11 mouse cellular contexts compared by ENCODE assay signal in genomic region chr13:107837206-107837952, GRCm38 (mm10).
A peak's percentile ranks its signal among the peaks of the same experiment; 100 is the strongest.
DNase-seq lines count a peak whose midpoint lies in the region; ATAC-seq lines count a peak whose summit lies in the region.
"Had no signal": no experiment of that assay in that cellular context is flagged by ENCODE, and none has a peak within 500 bp of the region (broad histone marks: within the 10 kb centered on the region; RNA-seq: fewer than 3 reads in every experiment).

No protein-coding gene starts in this region.

- no peaks in the 10 kb centered on the region for H3K27me3 ChIP-seq in heart, embryonic 13.5 days (replicated peaks)
- H3K27me3 ChIP-seq: limb, embryonic 12.5 days had no signal

- no peak overlapping the region for H3K9ac ChIP-seq in heart, embryonic 13.5 days
- H3K9ac ChIP-seq: limb, embryonic 12.5 days had no signal

- no peak overlapping the region for H3K4me3 ChIP-seq in heart, embryonic 13.5 days
- H3K4me3 ChIP-seq: limb, embryonic 12.5 days; myocyte had no signal

- no peak for DNase-seq in heart, postnatal 14 days
- peak; percentile 53 for DNase-seq in CD4-positive, CD25-positive, alpha-beta regulatory T cell, adult 2 months (ENCODE audit: low read depth, low spot score)
- peak; percentile 15 for DNase-seq in c-Kit-positive CD71-positive TER-119-negative erythroid progenitor cells, embryonic 14.5 days (ENCODE audit: low read depth)
- no peak for DNase-seq in spleen, postnatal 4 days (ENCODE audit: low spot score in 2 of 2)
- DNase-seq in adrenal gland, postnatal 10 days, result no peak
- DNase-seq in cerebellum, adult 11 months, result no peak
- DNase-seq: adrenal gland, postnatal 14 days had no signal

- no peak overlapping the region for H3K4me2 ChIP-seq in heart, embryonic 13.5 days
- H3K4me2 ChIP-seq: limb, embryonic 12.5 days had no signal

- no peaks in the 10 kb centered on the region for H3K9me3 ChIP-seq in heart, embryonic 13.5 days
- H3K9me3 ChIP-seq: limb, embryonic 12.5 days had no signal

- peak overlapping the region; percentile 28 for H3K27ac ChIP-seq in heart, embryonic 13.5 days (replicated peaks)
- H3K27ac ChIP-seq: limb, embryonic 12.5 days had no signal

- ATAC-seq in heart, embryonic 13.5 days (ENCODE audit: extremely low read depth, insufficient number of reproducible peaks, low FRiP score, low TSS enrichment), result no peak
- ATAC-seq in megakaryocyte-erythroid progenitor cell, adult 5-6 weeks (replicated peaks; ENCODE audit: low FRiP score, low TSS enrichment, poor library complexity, severe bottlenecking), result peak; percentile 94

- WGBS in heart, embryonic 13.5 days, result 39% methylated on average over 5 of the region's 5 CpGs

- peaks cover 47% of the 10 kb centered on the region for H3K4me1 ChIP-seq in heart, embryonic 13.5 days

- no peaks in the 10 kb centered on the region for H3K36me3 ChIP-seq in heart, embryonic 13.5 days
- H3K36me3 ChIP-seq: limb, embryonic 12.5 days had no signal

- intact Hi-C loops in heart, postnatal 14 days (cut with DNase I), result no loop called here

Comparison
In these comparisons a context has a peak if more than half of its experiments do, and no peak if none do; other contexts are left out.
1. DNase-seq: peak in CD4-positive, CD25-positive, alpha-beta regulatory T cell, adult 2 months (single experiment) and c-Kit-positive CD71-positive TER-119-negative erythroid progenitor cells, embryonic 14.5 days (single experiment); none in heart, postnatal 14 days (0 of 2), spleen, postnatal 4 days (0 of 2), adrenal gland, postnatal 10 days (single experiment) and cerebellum, adult 11 months (single experiment).